In genomic region chr9:61668157-61668697, GRCm38 (mm10) we compare ENCODE assay signal across 25 mouse cellular contexts.
A peak's percentile ranks its signal among the peaks of the same experiment; 100 is the strongest.
DNase-seq lines count a peak whose midpoint lies in the region; TF ChIP-seq lines count a peak whose summit lies in the region.
"Had no signal": no experiment of that assay in that cellular context is flagged by ENCODE, and none has a peak within 500 bp of the region (broad histone marks: within the 10 kb centered on the region; RNA-seq: fewer than 3 reads in every experiment).

No protein-coding gene starts in this region.

- 48% methylated on average over 1 of the region's 1 CpGs for WGBS in spleen, adult 2 months

- peak overlapping the region; percentile 85 for H3K27ac ChIP-seq in spleen, adult 2 months (ENCODE audit: insufficient read depth, low read length)
- H3K27ac ChIP-seq: embryonic facial prominence, embryonic 12.5 days; embryonic facial prominence, embryonic 15.5 days; gastrocnemius, adult 2 months; heart, adult 2 months; heart, embryonic 10.5 days; heart, embryonic 13.5 days; hindbrain, embryonic 14.5 days; hindbrain, postnatal 0 days had no signal

- H3K36me3 ChIP-seq in spleen, adult 2 months (ENCODE audit: control insufficient read depth, insufficient read depth, low read length) = no peaks in the 10 kb centered on the region
- H3K36me3 ChIP-seq: embryonic facial prominence, embryonic 12.5 days; embryonic facial prominence, embryonic 15.5 days; heart, embryonic 10.5 days; heart, embryonic 13.5 days had no signal

- H3K4me1 ChIP-seq in spleen, adult 2 months (ENCODE audit: control insufficient read depth, insufficient read depth, insufficient read length) = peaks cover 54% of the 10 kb centered on the region

- H3K27me3 ChIP-seq in spleen, adult 2 months (ENCODE audit: control insufficient read depth, insufficient read depth, low read length) = no peaks in the 10 kb centered on the region
- H3K27me3 ChIP-seq: embryonic facial prominence, embryonic 12.5 days had no signal

- H3K4me3 ChIP-seq in spleen, adult 2 months (ENCODE audit: extremely low read depth, insufficient read depth, insufficient read length) = no peak overlapping the region
- H3K4me3 ChIP-seq: embryonic facial prominence, embryonic 12.5 days; embryonic facial prominence, embryonic 15.5 days; gastrocnemius, adult 2 months; heart, adult 2 months; heart, embryonic 10.5 days; heart, embryonic 13.5 days had no signal

- DNase-seq in spleen, adult 2 months (ENCODE audit: low read depth in 1 of 2, low spot score in 2 of 2) = no peak
- DNase-seq in spleen, postnatal 4 days (ENCODE audit: low spot score in 2 of 2) = no peak
- DNase-seq in ES-CJ7 (ENCODE audit: low read depth, low spot score) = peak; percentile 68
- peak; percentile 85 for DNase-seq in R1 (ENCODE audit: low read depth, low spot score)
- DNase-seq in gastrocnemius, postnatal 10 days = no peak
- no peak for DNase-seq in urinary bladder, postnatal 25 days (ENCODE audit: low spot score)
- no peak for DNase-seq in urinary bladder, postnatal 36 days (ENCODE audit: low spot score in 2 of 2)
- DNase-seq: adrenal gland, adult 2 months; adrenal gland, postnatal 14 days; cerebellum, adult 11 months; cerebellum, adult 2 months; cerebellum, adult 9-11 months; cerebellum, postnatal 25 days; forebrain, postnatal 0 days; gastrocnemius, adult 2 months; gastrocnemius, postnatal 25 days; heart, adult 2 months; heart, postnatal 14 days; heart, postnatal 4 days had no signal

- no peak for TF ChIP-seq POLR2A in spleen, adult 2 months (IDR thresholded peaks at IDR 0.05; ENCODE audit: low read depth, low read length)

- TF ChIP-seq CTCF in spleen, adult 2 months (IDR thresholded peaks at IDR 0.05; ENCODE audit: extremely low read depth, insufficient read depth, insufficient read length, insufficient replicate concordance) = no peak

Comparison
In these comparisons a context has a peak if more than half of its experiments do, and no peak if none do; other contexts are left out.
1. DNase-seq: peak in ES-CJ7 (single experiment) and R1 (single experiment); none in spleen, adult 2 months (0 of 2), spleen, postnatal 4 days (0 of 2), gastrocnemius, postnatal 10 days (single experiment), urinary bladder, postnatal 25 days (single experiment) and urinary bladder, postnatal 36 days (0 of 2).